ENCODE assay signal across 17 mouse cellular contexts in the genomic region with DNA sequence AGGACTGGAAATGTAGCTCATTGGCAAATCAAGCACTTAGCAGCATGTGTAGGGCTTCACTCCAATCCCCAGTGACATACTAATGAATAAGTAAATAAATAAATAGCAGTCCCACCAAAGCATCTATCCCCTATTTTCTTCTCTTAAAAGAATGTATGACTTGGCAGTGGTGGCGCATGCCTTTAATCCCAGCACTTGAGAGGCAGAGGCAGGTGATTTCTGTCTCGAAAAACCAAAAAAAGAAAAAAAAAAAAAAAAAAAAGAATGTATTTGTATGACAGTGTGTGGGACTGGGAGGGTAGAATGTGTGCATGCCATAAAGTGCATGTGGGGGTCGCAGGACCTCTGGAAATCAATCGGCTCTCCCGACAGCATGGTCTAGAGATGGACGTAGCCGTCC. TPM values are rescaled to one million over a fixed set of nuclear protein-coding genes. Genes with fewer than 3 reads are reported as not detected.
DNase-seq lines count a peak whose midpoint lies in the region; ATAC-seq and TF ChIP-seq lines count a peak whose summit lies in the region.
"Had no signal": no experiment of that assay in that cellular context is flagged by ENCODE, and none has a peak within 500 bp of the region (broad histone marks: within the 10 kb centered on the region; RNA-seq: fewer than 3 reads in every experiment).

No protein-coding gene starts in this region.

- H3K27me3 ChIP-seq in heart, embryonic 15.5 days: no peaks in the 10 kb centered on the region
- H3K27me3 ChIP-seq in lung, postnatal 0 days (replicated peaks; ENCODE audit: insufficient read depth, low read length): no peaks in the 10 kb centered on the region
- H3K27me3 ChIP-seq: limb, embryonic 12.5 days; midbrain, embryonic 12.5 days; neural tube, embryonic 12.5 days had no signal

- no peak overlapping the region for H3K9ac ChIP-seq in heart, embryonic 15.5 days
- H3K9ac ChIP-seq in lung, postnatal 0 days (replicated peaks; ENCODE audit: low read depth): no peak overlapping the region
- H3K9ac ChIP-seq: limb, embryonic 12.5 days; liver, embryonic 14.5 days; midbrain, embryonic 12.5 days; neural tube, embryonic 12.5 days had no signal

- peaks cover 7% of the 10 kb centered on the region; the same call in 1 of the 2 replicates for H3K36me3 ChIP-seq in heart, embryonic 15.5 days
- H3K36me3 ChIP-seq in lung, postnatal 0 days (ENCODE audit: insufficient read depth, low read length): no peaks in the 10 kb centered on the region; the same call in 1 of the 2 replicates

- peaks cover 32% of the 10 kb centered on the region for H3K4me1 ChIP-seq in heart, embryonic 15.5 days (replicated peaks)
- H3K4me1 ChIP-seq in lung, postnatal 0 days (ENCODE audit: insufficient read depth, low read depth, low read length): peaks cover 4% of the 10 kb centered on the region; the same call in 1 of the 2 replicates
- H3K4me1 ChIP-seq: limb, embryonic 12.5 days; midbrain, embryonic 12.5 days; neural tube, embryonic 12.5 days had no signal

- DNase-seq in heart, adult 11 months: peak; percentile 82
- DNase-seq in heart, adult 8-10 months (ENCODE audit: low spot score): no peak
- DNase-seq in heart, adult 18-20 months: no peak
- no peak for DNase-seq in lung, postnatal 0 days (ENCODE audit: low spot score)
- no peak for DNase-seq in lung, postnatal 4 days
- no peak for DNase-seq in right cerebral cortex, postnatal 36 days (ENCODE audit: low spot score in 2 of 2)
- DNase-seq: adrenal gland, adult 2 months; cerebellum, adult 8-10 months; kidney, adult 11 months; kidney, postnatal 25 days; right cerebral cortex, adult 18-20 months had no signal

- TF ChIP-seq EP300 in lung, postnatal 0 days (IDR thresholded peaks at IDR 0.05): no peak

- H3K4me2 ChIP-seq in heart, embryonic 15.5 days: peak overlapping the region; percentile 40
- H3K4me2 ChIP-seq in lung, postnatal 0 days (replicated peaks; ENCODE audit: low read depth, low read length): no peak overlapping the region
- H3K4me2 ChIP-seq: limb, embryonic 12.5 days; midbrain, embryonic 12.5 days; neural tube, embryonic 12.5 days had no signal

- no peak for ATAC-seq in heart, embryonic 15.5 days (replicated peaks; ENCODE audit: insufficient number of reproducible peaks, insufficient read depth, low FRiP score, low read depth)
- no peak for ATAC-seq in lung, postnatal 0 days
- ATAC-seq: hindbrain, embryonic 16.5 days had no signal

- H3K9me3 ChIP-seq in heart, embryonic 15.5 days (replicated peaks): no peaks in the 10 kb centered on the region
- H3K9me3 ChIP-seq in lung, postnatal 0 days (ENCODE audit: low read length): no peaks in the 10 kb centered on the region
- H3K9me3 ChIP-seq: limb, embryonic 12.5 days; midbrain, embryonic 12.5 days; neural tube, embryonic 12.5 days had no signal

- H3K27ac ChIP-seq in heart, embryonic 15.5 days: peak overlapping the region; percentile 89
- H3K27ac ChIP-seq in lung, postnatal 0 days (ENCODE audit: low read length): 0 out of 2 replicates have a peak overlapping the region, but pooled peaks have one; percentile 20
- H3K27ac ChIP-seq: limb, embryonic 12.5 days; liver, embryonic 14.5 days; midbrain, embryonic 12.5 days; neural tube, embryonic 12.5 days had no signal

- H3K4me3 ChIP-seq in heart, embryonic 15.5 days: no peak overlapping the region
- no peak overlapping the region for H3K4me3 ChIP-seq in lung, postnatal 0 days (ENCODE audit: low read depth, low read length)
- H3K4me3 ChIP-seq: limb, embryonic 12.5 days; midbrain, embryonic 12.5 days; neural tube, embryonic 12.5 days had no signal

- TF ChIP-seq CTCF in lung, postnatal 0 days (IDR thresholded peaks at IDR 0.05): no peak

- WGBS in heart, embryonic 15.5 days: 36% methylated on average over 7 of the region's 7 CpGs
- WGBS in lung, postnatal 0 days: 72% methylated on average over 7 of the region's 7 CpGs

RNA-seq across cellular contexts. Expression of a gene that starts 22.4 kb away (rescaled TPM):
- 100 to 1,000 TPM in 3 of 4 experiments, 10 to 100 TPM in 1; 93.7 to 126 (median 111) TPM for total RNA-seq in heart, adult 8-10 months (2022)
- 103 and 104 TPM in 2 replicates for polyA plus RNA-seq in heart, embryonic 15.5 days (2015; fragmentation: Nextera tagmentation; extraction: Ambion mirVana)
- 100 to 1,000 TPM in 1 of 2 experiments, 10 to 100 TPM in 1; 98.4 to 111 TPM for total RNA-seq in heart, adult 18-20 months (2021)
- 62.8 and 75.9 TPM in 2 replicates for polyA plus RNA-seq in lung, postnatal 0 days (2015; fragmentation: Nextera tagmentation; extraction: Ambion mirVana)

RNA-seq across cellular contexts. Expression of a gene that starts 57.9 kb away (rescaled TPM):
- total RNA-seq in heart, adult 8-10 months (2022): 10 to 100 TPM; 31.4 to 40.9 (median 34.9) TPM
- polyA plus RNA-seq in heart, embryonic 15.5 days (2015; fragmentation: Nextera tagmentation; extraction: Ambion mirVana): 47.7 and 48.8 TPM in 2 replicates
- total RNA-seq in heart, adult 18-20 months (2021): 10 to 100 TPM; 35.3 to 38.3 TPM
- 18.9 and 19.5 TPM in 2 replicates for polyA plus RNA-seq in lung, postnatal 0 days (2015; fragmentation: Nextera tagmentation; extraction: Ambion mirVana)
